Mouse (Mus musculus) ES-Bruce4 (cell line): ENCODE data around the gene Klk1b8. TPM values are rescaled to one million over a fixed set of nuclear protein-coding genes. Genes with fewer than 3 reads are reported as not detected.
A peak's percentile ranks its signal among the peaks of the same experiment; 100 is the strongest.

ENCODE experiments used
- H3K27ac ChIP-seq: 2 replicates; pipeline ENCODE4 v1.5.1; 2012; ENCODE audit warnings: low read length, inconsistent platforms; ENCODE audit not compliant: insufficient read depth
- H3K27me3 ChIP-seq: 2 replicates; pipeline ENCODE4 v1.6.1; 2012; ENCODE audit warnings: mild to moderate bottlenecking, low read length, inconsistent platforms; ENCODE audit not compliant: control insufficient read depth, poor library complexity, insufficient read depth, severe bottlenecking
- H3K36me3 ChIP-seq: 2 replicates; pipeline ENCODE4 v1.6.1; 2012; ENCODE audit warnings: inconsistent platforms, mild to moderate bottlenecking, low read length, moderate library complexity; ENCODE audit not compliant: control insufficient read depth, poor library complexity, insufficient read depth, severe bottlenecking
- H3K4me1 ChIP-seq: one replicate; pipeline ENCODE4 v1.8.1; 2011; ENCODE audit warnings: low read length; ENCODE audit not compliant: control insufficient read depth, insufficient read depth
- H3K4me3 ChIP-seq: 2 replicates; pipeline ENCODE4 v1.5.1; 2011; ENCODE audit warnings: low read depth, mild to moderate bottlenecking, low read length
- H3K9ac ChIP-seq: 2 replicates; pipeline ENCODE4 v1.6.1; 2012; ENCODE audit warnings: low read depth, mild to moderate bottlenecking, inconsistent platforms; ENCODE audit not compliant: poor library complexity, severe bottlenecking
- H3K9me3 ChIP-seq: replicated peaks from 2 replicates; pipeline ENCODE4 v1.6.1; 2012; ENCODE audit warnings: mild to moderate bottlenecking, low read length, inconsistent platforms; ENCODE audit not compliant: control insufficient read depth, poor library complexity, insufficient read depth, severe bottlenecking
- CTCF ChIP-seq: IDR thresholded peaks from one replicate; pipeline ENCODE4 v1.8.1; 2011; ENCODE audit warnings: low read depth, low read length
- EP300 ChIP-seq: IDR thresholded peaks from 2 replicates; pipeline ENCODE4 v1.6.1; 2011; ENCODE audit warnings: low read depth, low read length; ENCODE audit not compliant: insufficient read depth
- POLR2A ChIP-seq: IDR thresholded peaks from one replicate; pipeline ENCODE4 v1.8.1; 2011; ENCODE audit warnings: low read length; ENCODE audit not compliant: insufficient read depth
- polyA plus RNA-seq: library from polyadenylated mRNA; stranded (reverse); fragments of >200 nt; gene quantifications from 2 replicates; pipeline ENCODE4 v1.2.4, GENCODE M21; 2011; ENCODE audit warnings: low read depth; ENCODE audit not compliant: missing spikeins, insufficient read depth, insufficient read length

Gene Klk1b8
- polyA plus RNA-seq, 1 experiment, result not detected

DNA sequence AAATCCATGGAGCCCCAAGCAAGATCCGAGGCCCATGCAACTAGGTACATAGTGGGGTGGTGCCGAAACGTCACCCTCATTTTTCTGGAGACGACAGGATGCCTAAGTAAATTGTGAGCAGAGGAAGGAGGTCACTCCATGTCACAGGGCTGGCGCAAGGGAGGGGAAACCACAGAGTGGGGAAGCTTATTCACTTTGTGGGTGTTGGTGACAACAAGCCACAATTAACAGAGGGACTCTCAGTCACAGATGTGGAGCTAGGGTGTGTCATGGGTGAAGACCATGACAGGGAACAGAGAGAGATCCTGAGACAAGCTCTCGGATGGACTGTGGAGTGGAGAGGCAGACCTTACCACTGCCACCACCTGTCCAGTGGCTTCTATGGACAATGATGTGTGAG, 29.4 kb upstream of the Klk1b8 start:
- no peak for TF ChIP-seq EP300
- no peak for TF ChIP-seq POLR2A
- TF ChIP-seq CTCF, result no peak
- no peaks in the 10 kb centered on the region for H3K27me3 ChIP-seq
- H3K4me3 ChIP-seq, result no peak overlapping the region
- no peak overlapping the region for H3K9ac ChIP-seq
- H3K27ac ChIP-seq, result no peak overlapping the region
- peaks cover 2% of the 10 kb centered on the region for H3K4me1 ChIP-seq
- no peaks in the 10 kb centered on the region for H3K9me3 ChIP-seq
- H3K36me3 ChIP-seq, result no peaks in the 10 kb centered on the region

DNA sequence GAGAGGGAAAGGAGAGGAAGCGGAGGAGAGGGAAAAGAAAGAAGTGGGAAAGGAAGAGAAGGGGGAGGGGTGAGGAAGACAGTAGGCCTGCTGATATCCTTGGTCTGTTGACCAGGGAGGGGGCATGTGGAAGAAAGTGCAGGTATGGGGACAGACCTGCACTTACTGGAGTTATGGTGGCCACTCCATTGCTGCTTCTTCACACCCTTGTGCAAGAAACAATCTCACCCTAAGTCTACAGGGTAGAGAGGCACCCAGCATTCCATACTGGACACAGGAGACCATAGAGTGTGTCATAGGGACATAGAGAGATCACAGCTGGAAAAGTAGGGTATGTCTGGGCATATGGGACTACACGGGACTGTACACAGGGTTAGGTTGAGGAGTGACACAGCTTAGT, 28.5 kb upstream of the Klk1b8 start:
- no peak overlapping the region for H3K27ac ChIP-seq
- no peaks in the 10 kb centered on the region for H3K36me3 ChIP-seq
- TF ChIP-seq POLR2A (no peak), CTCF (no peak), EP300 (no peak)
- H3K4me1 ChIP-seq, result peaks cover 2% of the 10 kb centered on the region
- no peaks in the 10 kb centered on the region for H3K9me3 ChIP-seq
- H3K27me3 ChIP-seq, result no peaks in the 10 kb centered on the region
- no peak overlapping the region for H3K4me3 ChIP-seq
- no peak overlapping the region for H3K9ac ChIP-seq

DNA sequence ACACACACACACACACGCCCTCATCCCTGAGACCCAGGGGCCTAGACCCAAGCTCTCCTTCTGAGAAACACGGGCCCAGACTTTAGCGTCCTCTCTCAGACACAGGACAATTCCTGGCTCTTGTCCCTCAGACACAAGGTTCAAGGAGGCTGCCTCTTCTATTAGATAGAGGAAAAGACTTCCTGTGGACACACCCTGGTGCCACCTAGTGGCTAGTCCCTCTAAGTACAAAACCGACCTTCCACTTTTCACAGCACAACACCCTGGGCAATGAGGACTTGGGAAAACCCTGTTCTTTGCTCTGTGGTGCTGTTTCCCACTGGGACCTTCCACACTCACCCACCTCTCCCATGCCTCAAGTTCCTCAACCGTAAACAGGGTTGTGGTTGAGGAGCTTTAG, 24.5 kb upstream of the Klk1b8 start:
- no peak overlapping the region for H3K9ac ChIP-seq
- TF ChIP-seq POLR2A (no peak), CTCF (peak; percentile 50)

DNA sequence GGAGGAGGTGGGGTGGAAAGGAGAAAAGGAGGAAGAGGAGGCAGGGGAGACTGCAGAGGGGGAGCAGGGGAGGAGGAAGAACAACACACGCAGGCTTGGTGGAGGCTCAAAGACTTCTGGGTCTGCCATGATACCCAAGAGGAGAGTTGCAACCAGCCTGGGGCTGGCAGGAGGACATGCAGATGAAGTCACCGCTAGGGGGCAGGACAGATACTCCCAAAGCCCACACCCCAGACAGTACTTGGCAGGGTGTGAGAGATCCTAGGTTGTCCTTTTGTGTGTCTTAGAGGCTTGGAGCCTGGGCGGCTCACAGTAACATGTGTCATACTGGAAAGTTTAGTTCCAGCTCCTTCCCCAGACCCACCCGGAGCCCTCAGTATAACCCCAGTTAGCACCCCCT, 21.9 kb upstream of the Klk1b8 start:
- peak; percentile 77 for TF ChIP-seq CTCF
- TF ChIP-seq POLR2A, result no peak
- TF ChIP-seq EP300, result no peak
- Histone ChIP-seq H3K27me3 (no peaks in the 10 kb centered on the region), H3K36me3 (no peaks in the 10 kb centered on the region), H3K9me3 (no peaks in the 10 kb centered on the region), H3K9ac (no peak overlapping the region), H3K4me3 (no peak overlapping the region), H3K4me1 (peaks cover 2% of the 10 kb centered on the region), H3K27ac (no peak overlapping the region)

More for the DNA sequence above, 24.5 kb upstream of the Klk1b8 start:
- Histone ChIP-seq H3K9me3 (no peaks in the 10 kb centered on the region), H3K36me3 (no peaks in the 10 kb centered on the region), H3K4me3 (no peak overlapping the region), H3K4me1 (no peaks in the 10 kb centered on the region), H3K27me3 (no peaks in the 10 kb centered on the region), H3K27ac (no peak overlapping the region)

DNA sequence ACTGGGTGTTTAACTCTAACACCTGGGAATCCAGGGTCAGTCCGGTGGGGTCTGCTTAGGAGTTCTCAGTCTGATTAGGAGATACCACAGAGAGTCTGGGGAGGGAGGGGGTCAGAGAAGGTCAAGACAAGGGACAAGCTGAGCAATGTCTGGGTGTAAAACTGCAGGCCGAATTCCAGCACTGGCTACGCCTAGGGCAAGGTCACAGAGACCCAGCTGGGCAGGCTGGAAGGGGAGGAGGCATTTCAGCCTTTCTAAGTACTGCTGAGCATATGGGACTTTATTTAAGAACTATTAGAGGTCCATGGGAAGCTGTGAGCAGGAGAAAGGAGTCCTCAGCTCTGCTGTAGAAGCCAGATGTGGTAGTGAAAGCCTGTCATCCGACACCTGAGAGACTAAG, 18.1 kb upstream of the Klk1b8 start:
- H3K9ac ChIP-seq, result no peak overlapping the region
- H3K27me3 ChIP-seq, result no peaks in the 10 kb centered on the region
- peaks cover 5% of the 10 kb centered on the region for H3K4me1 ChIP-seq
- H3K36me3 ChIP-seq, result no peaks in the 10 kb centered on the region
- no peak overlapping the region for H3K4me3 ChIP-seq
- no peak overlapping the region for H3K27ac ChIP-seq
- TF ChIP-seq POLR2A, result no peak
- peak; percentile 93; the same call in 1 of the 2 replicates for TF ChIP-seq EP300
- no peaks in the 10 kb centered on the region for H3K9me3 ChIP-seq

DNA sequence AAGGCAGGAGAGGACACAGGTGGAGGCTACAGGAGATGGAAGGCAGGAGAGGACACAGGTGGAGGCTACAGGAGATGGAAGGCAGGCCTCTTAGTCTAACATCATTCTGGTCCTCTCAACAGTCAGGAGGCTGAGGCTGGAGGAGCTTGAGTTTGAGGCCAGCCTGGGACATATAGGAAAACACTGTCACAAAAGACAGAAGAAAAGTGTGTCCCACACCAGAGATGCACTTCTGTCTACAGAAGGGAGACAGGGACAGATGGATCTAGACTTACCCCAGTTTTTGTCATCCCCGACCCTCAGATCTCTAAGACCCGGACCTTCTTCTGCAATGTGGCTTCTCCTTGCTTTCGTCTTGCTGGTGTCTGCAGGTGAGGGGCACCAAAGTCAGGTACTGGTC, 17.0 kb upstream of the Klk1b8 start, which contains the start of gene Klk15:
Klk15 (plus strand) TSS at position 301 of the 400 bp plus-strand sequence.
- Histone ChIP-seq H3K4me1 (peaks cover 5% of the 10 kb centered on the region), H3K9me3 (no peaks in the 10 kb centered on the region), H3K27me3 (no peaks in the 10 kb centered on the region), H3K9ac (no peak within 1 kb of the TSS), H3K27ac (no peak within 1 kb of the TSS), H3K4me3 (no peak within 1 kb of the TSS), H3K36me3 (no peaks in the 10 kb centered on the region)
- no peak for TF ChIP-seq EP300
- TF ChIP-seq POLR2A, result no peak
- TF ChIP-seq CTCF, result no peak
